Mouse (Mus musculus) small intestine, adult 2 months (tissue): Measurements from ENCODE around the gene Abca12.

Experiments
- CTCF ChIP-seq: fragments of 200-500 bp; IDR thresholded peaks from 2 replicates; pipeline ENCODE4 v1.5.1; 2012; ENCODE audit warnings: low read depth, mild to moderate bottlenecking, control low read depth, inconsistent platforms, low read length, moderate library complexity, mixed read lengths; ENCODE audit not compliant: insufficient replicate concordance, insufficient read length; ENCODE audit errors: extremely low read depth
- POLR2A ChIP-seq: fragments of 200-500 bp; IDR thresholded peaks from 2 replicates; pipeline ENCODE4 v1.6.1; 2012; ENCODE audit warnings: low read depth, mild to moderate bottlenecking, control low read depth, inconsistent platforms, low read length, moderate library complexity

DNA sequence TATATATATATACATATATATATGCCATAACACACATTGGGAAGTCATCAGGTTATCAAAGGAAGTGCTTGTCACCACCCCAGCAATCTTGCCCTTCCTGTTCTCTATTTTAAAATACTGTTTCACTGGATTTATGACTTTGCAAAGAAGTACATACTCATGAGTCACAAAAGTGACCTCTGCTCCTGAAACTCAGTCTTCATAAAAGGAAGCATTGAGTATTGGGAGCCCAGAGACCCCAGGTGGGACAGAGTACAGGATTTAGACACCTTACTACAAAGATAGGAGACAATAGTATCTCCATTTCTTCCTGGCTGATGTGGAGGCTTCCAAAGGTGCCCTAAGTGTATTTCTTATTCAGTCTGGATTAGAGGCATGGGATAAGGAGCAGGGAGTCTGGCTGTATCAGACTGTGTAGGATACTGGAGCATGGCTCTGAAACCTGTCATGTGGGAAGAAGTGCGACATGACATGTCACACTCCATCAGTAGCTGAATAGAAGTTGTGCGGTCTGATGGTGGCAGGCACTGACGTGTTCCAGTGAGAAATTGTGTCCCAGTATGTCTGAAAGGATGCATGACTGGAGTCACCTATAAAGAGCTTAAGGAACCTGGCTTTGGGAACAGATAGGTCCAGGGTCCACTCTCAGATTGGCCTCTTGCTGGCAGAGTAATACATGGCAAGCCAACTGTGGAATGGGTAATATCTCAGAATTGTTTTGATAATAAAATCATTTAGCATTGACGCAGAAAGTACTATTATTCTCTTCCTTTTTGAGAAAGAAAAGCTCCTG, 76.0 kb downstream of the Abca12 start:
- no peak for TF ChIP-seq POLR2A
- no peak for TF ChIP-seq CTCF
